Mouse (Mus musculus): ENCODE data around the gene Flvcr2.

DNA sequence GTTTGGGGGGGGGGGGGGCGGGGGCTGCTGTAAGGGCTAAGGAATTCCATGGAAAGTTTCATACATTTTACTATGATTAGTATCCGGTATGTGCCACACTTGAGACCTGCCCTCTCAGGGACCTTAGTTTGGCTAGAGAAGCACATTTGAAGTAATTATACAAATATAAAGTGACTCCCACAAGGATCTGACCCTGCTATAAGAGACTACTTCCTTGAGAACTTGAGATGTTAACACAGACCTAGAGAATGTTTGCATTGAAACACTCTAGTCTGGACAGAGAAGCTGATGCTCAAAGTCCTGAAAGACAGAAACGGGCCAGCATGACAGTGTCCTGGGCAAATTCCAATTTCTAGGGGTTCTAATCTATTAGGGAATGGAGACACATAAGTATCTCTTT lies 32.6 kb downstream of the Flvcr2 start:
- no peak for TF ChIP-seq CTCF (conservative IDR thresholded peaks at IDR 0.05; ENCODE audit: low read length)
- no peak for TF ChIP-seq POU5F1 (IDR thresholded peaks at IDR 0.05; ENCODE audit: borderline replicate concordance, low read length)
- no peak for TF ChIP-seq NANOG (IDR thresholded peaks at IDR 0.05; ENCODE audit: borderline replicate concordance, low read length)
